Mouse (Mus musculus): ENCODE data around the gene Mtrex.
A peak's percentile ranks its signal among the peaks of the same experiment; 100 is the strongest.

Mtrex gene

GRCm38 (mm10) chr13:112927287-112928001 lies at the start of gene Mtrex, which contains the start of gene Dhx29:
Gene Mtrex (minus strand): TSS chr13:112927398.
Gene Dhx29 (plus strand): TSS chr13:112927454.
- H3K36me3 ChIP-seq (ENCODE audit: control insufficient read depth, insufficient read depth, low read length, poor library complexity, severe bottlenecking), result peaks cover under 1% of the 10 kb centered on the region; the same call in 1 of the 2 replicates
- DNase-seq (ENCODE audit: low read depth, low spot score), result peak; percentile 97

GRCm38 (mm10) chr13:112976720-112977119 lies 49.5 kb upstream of the Mtrex start:
- Histone ChIP-seq H3K27me3 (ENCODE audit: control insufficient read depth, insufficient read depth, low read length, poor library complexity, severe bottlenecking) (no peaks in the 10 kb centered on the region; the same call in 1 of the 2 replicates), H3K36me3 (ENCODE audit: control insufficient read depth, insufficient read depth, low read length, poor library complexity, severe bottlenecking) (no peaks in the 10 kb centered on the region)
- DNase-seq (ENCODE audit: low read depth, low spot score), result no peak

More at GRCm38 (mm10) chr13:112927287-112928001, at the start of gene Mtrex, which contains the start of gene Dhx29:
- no peaks in the 10 kb centered on the region for H3K27me3 ChIP-seq (ENCODE audit: control insufficient read depth, insufficient read depth, low read length, poor library complexity, severe bottlenecking)

GRCm38 (mm10) chr13:112967267-112967666 lies 40.1 kb upstream of the Mtrex start:
- no peaks in the 10 kb centered on the region for H3K27me3 ChIP-seq (ENCODE audit: control insufficient read depth, insufficient read depth, low read length, poor library complexity, severe bottlenecking)
- DNase-seq (ENCODE audit: low read depth, low spot score), result no peak
- peaks cover 8% of the 10 kb centered on the region for H3K36me3 ChIP-seq (ENCODE audit: control insufficient read depth, insufficient read depth, low read length, poor library complexity, severe bottlenecking)

GRCm38 (mm10) chr13:112964421-112964820 lies 37.2 kb upstream of the Mtrex start:
- H3K36me3 ChIP-seq (ENCODE audit: control insufficient read depth, insufficient read depth, low read length, poor library complexity, severe bottlenecking), result peaks cover 11% of the 10 kb centered on the region
- no peak for DNase-seq (ENCODE audit: low read depth, low spot score)
- no peaks in the 10 kb centered on the region for H3K27me3 ChIP-seq (ENCODE audit: control insufficient read depth, insufficient read depth, low read length, poor library complexity, severe bottlenecking)

GRCm38 (mm10) chr13:112963081-112963480 lies 35.9 kb upstream of the Mtrex start:
- Histone ChIP-seq H3K36me3 (ENCODE audit: control insufficient read depth, insufficient read depth, low read length, poor library complexity, severe bottlenecking) (peaks cover 11% of the 10 kb centered on the region), H3K27me3 (ENCODE audit: control insufficient read depth, insufficient read depth, low read length, poor library complexity, severe bottlenecking) (no peaks in the 10 kb centered on the region)
- no peak for DNase-seq (ENCODE audit: low read depth, low spot score)

GRCm38 (mm10) chr13:112954067-112954466 lies 26.9 kb upstream of the Mtrex start:
- H3K27me3 ChIP-seq (ENCODE audit: control insufficient read depth, insufficient read depth, low read length, poor library complexity, severe bottlenecking), result no peaks in the 10 kb centered on the region
- peaks cover 11% of the 10 kb centered on the region; the same call in 1 of the 2 replicates for H3K36me3 ChIP-seq (ENCODE audit: control insufficient read depth, insufficient read depth, low read length, poor library complexity, severe bottlenecking)
- no peak for DNase-seq (ENCODE audit: low read depth, low spot score)

GRCm38 (mm10) chr13:112945900-112946299 lies 18.7 kb upstream of the Mtrex start:
- H3K36me3 ChIP-seq (ENCODE audit: control insufficient read depth, insufficient read depth, low read length, poor library complexity, severe bottlenecking), result peaks cover 12% of the 10 kb centered on the region
- no peaks in the 10 kb centered on the region for H3K27me3 ChIP-seq (ENCODE audit: control insufficient read depth, insufficient read depth, low read length, poor library complexity, severe bottlenecking)
- no peak for DNase-seq (ENCODE audit: low read depth, low spot score)

GRCm38 (mm10) chr13:112945312-112945711 lies 18.1 kb upstream of the Mtrex start:
- DNase-seq (ENCODE audit: low read depth, low spot score), result no peak
- no peaks in the 10 kb centered on the region for H3K27me3 ChIP-seq (ENCODE audit: control insufficient read depth, insufficient read depth, low read length, poor library complexity, severe bottlenecking)

GRCm38 (mm10) chr13:112941879-112942330 lies 14.7 kb upstream of the Mtrex start:
- DNase-seq (ENCODE audit: low read depth, low spot score), result no peak
- Histone ChIP-seq H3K36me3 (ENCODE audit: control insufficient read depth, insufficient read depth, low read length, poor library complexity, severe bottlenecking) (peaks cover 13% of the 10 kb centered on the region; the same call in 1 of the 2 replicates), H3K27me3 (ENCODE audit: control insufficient read depth, insufficient read depth, low read length, poor library complexity, severe bottlenecking) (no peaks in the 10 kb centered on the region)

More at GRCm38 (mm10) chr13:112945312-112945711, 18.1 kb upstream of the Mtrex start:
- H3K36me3 ChIP-seq (ENCODE audit: control insufficient read depth, insufficient read depth, low read length, poor library complexity, severe bottlenecking), result peaks cover 12% of the 10 kb centered on the region

- no peak for DNase-seq (ENCODE audit: low read depth, low spot score)
- no peaks in the 10 kb centered on the region for H3K27me3 ChIP-seq (ENCODE audit: control insufficient read depth, insufficient read depth, low read length, poor library complexity, severe bottlenecking)
- peaks cover 7% of the 10 kb centered on the region for H3K36me3 ChIP-seq (ENCODE audit: control insufficient read depth, insufficient read depth, low read length, poor library complexity, severe bottlenecking)
Measured at GRCm38 (mm10) chr13:112938130-112938529, 10.9 kb upstream of the Mtrex start.

GRCm38 (mm10) chr13:112928038-112928668 lies 955 bp upstream of the Mtrex start:
- no peak for DNase-seq (ENCODE audit: low read depth, low spot score)
- peaks cover 5% of the 10 kb centered on the region for H3K36me3 ChIP-seq (ENCODE audit: control insufficient read depth, insufficient read depth, low read length, poor library complexity, severe bottlenecking)
- no peaks in the 10 kb centered on the region for H3K27me3 ChIP-seq (ENCODE audit: control insufficient read depth, insufficient read depth, low read length, poor library complexity, severe bottlenecking)

GRCm38 (mm10) chr13:112926796-112927195 lies 402 bp downstream of the Mtrex start:
- no peaks in the 10 kb centered on the region for H3K36me3 ChIP-seq (ENCODE audit: control insufficient read depth, insufficient read depth, low read length, poor library complexity, severe bottlenecking)
- no peaks in the 10 kb centered on the region for H3K27me3 ChIP-seq (ENCODE audit: control insufficient read depth, insufficient read depth, low read length, poor library complexity, severe bottlenecking)
- peak; percentile 54 for DNase-seq (ENCODE audit: low read depth, low spot score)

GRCm38 (mm10) chr13:112925976-112926375 lies 1.2 kb downstream of the Mtrex start:
- DNase-seq (ENCODE audit: low read depth, low spot score), result peak; percentile 6
- Histone ChIP-seq H3K36me3 (ENCODE audit: control insufficient read depth, insufficient read depth, low read length, poor library complexity, severe bottlenecking) (no peaks in the 10 kb centered on the region; the same call in 1 of the 2 replicates), H3K27me3 (ENCODE audit: control insufficient read depth, insufficient read depth, low read length, poor library complexity, severe bottlenecking) (no peaks in the 10 kb centered on the region)

GRCm38 (mm10) chr13:112925266-112925665 lies 1.9 kb downstream of the Mtrex start:
- no peaks in the 10 kb centered on the region; the same call in 1 of the 2 replicates for H3K36me3 ChIP-seq (ENCODE audit: control insufficient read depth, insufficient read depth, low read length, poor library complexity, severe bottlenecking)
- DNase-seq (ENCODE audit: low read depth, low spot score), result no peak

GRCm38 (mm10) chr13:112920906-112921305 lies 6.3 kb downstream of the Mtrex start:
- DNase-seq (ENCODE audit: low read depth, low spot score), result no peak
- H3K27me3 ChIP-seq (ENCODE audit: control insufficient read depth, insufficient read depth, low read length, poor library complexity, severe bottlenecking), result no peaks in the 10 kb centered on the region
- H3K36me3 ChIP-seq (ENCODE audit: control insufficient read depth, insufficient read depth, low read length, poor library complexity, severe bottlenecking), result peaks cover 8% of the 10 kb centered on the region

More at GRCm38 (mm10) chr13:112925266-112925665, 1.9 kb downstream of the Mtrex start:
- no peaks in the 10 kb centered on the region for H3K27me3 ChIP-seq (ENCODE audit: control insufficient read depth, insufficient read depth, low read length, poor library complexity, severe bottlenecking)

Measured in splenic B cell, adult 2 months (primary cell).